Mouse (Mus musculus) layer of hippocampus, adult 2 months (tissue): ENCODE results near the gene Fam78b. TPM values are rescaled to one million over a fixed set of nuclear protein-coding genes. Genes with fewer than 3 reads are reported as not detected.

Experiments used
- DNase-seq, 2 experiments: peaks; one replicate each; pipeline ENCODE4 v3.0.0; 2022; ENCODE audit warnings: low spot score in 2 of 2
- H3K27ac ChIP-seq: fragments of 200-600 bp; 2 replicates; pipeline ENCODE4 v1.8.1; 2022
- H3K4me3 ChIP-seq: fragments of 200-600 bp; 2 replicates; pipeline ENCODE4 v1.8.1; 2022; ENCODE audit warnings: mild to moderate bottlenecking
- CTCF ChIP-seq: fragments of 200-600 bp; conservative IDR thresholded peaks from 2 replicates; pipeline ENCODE4 v1.8.1; 2022; ENCODE audit warnings: antibody characterized with exemption, mild to moderate bottlenecking, moderate library complexity
- long read RNA-seq, 2 experiments: library from polyadenylated mRNA; stranded (forward); transcript quantifications; one replicate each; pipeline ENCODE4 v2.0.0; 2021; ENCODE audit warnings: borderline mapping rate in 2 of 2
- total RNA-seq, 2 experiments: library from RNA; stranded (reverse); gene quantifications; 2 replicates each; pipeline ENCODE4 v1.2.3; 2021

The Fam78b gene
- total RNA-seq = 10 to 100 TPM; 22.5 to 22.7 TPM
- long read RNA-seq, experiment 1, full-length matches to known transcripts = 8 of 10 reads
- long read RNA-seq, experiment 1, partial matches to known transcripts = 0 of 10 reads
- long read RNA-seq, experiment 1, other reads (novel, unspliced or antisense) = 2 of 10 reads
- long read RNA-seq, experiment 2, full-length matches to known transcripts = 8 of 10 reads
- long read RNA-seq, experiment 2, partial matches to known transcripts = 2 of 10 reads
- long read RNA-seq, experiment 2, other reads (novel, unspliced or antisense) = 0 of 10 reads

GRCm38 (mm10) chr1:167001174-167001843 is at the start of gene Fam78b:
TSS of gene Fam78b (plus strand) at chr1:167001417.
- H3K4me3 ChIP-seq = peak within 1 kb of the TSS; percentile 73
- H3K27ac ChIP-seq = peak within 1 kb of the TSS; percentile 92
- DNase-seq = peak in 1 of 2 experiments; percentile 32
- no peak for TF ChIP-seq CTCF

- TF ChIP-seq CTCF = no peak
- Histone ChIP-seq H3K27ac (no peak overlapping the region), H3K4me3 (no peak overlapping the region)
- no peak for DNase-seq
Measured at GRCm38 (mm10) chr1:166964508-166964907, 36.7 kb upstream of the Fam78b start.

- no peak for DNase-seq
- Histone ChIP-seq H3K27ac (no peak overlapping the region), H3K4me3 (no peak overlapping the region)
- TF ChIP-seq CTCF = no peak
Measured at GRCm38 (mm10) chr1:166968271-166968670, 32.9 kb upstream of the Fam78b start.

- H3K27ac ChIP-seq = no peak overlapping the region
- TF ChIP-seq CTCF = no peak
- no peak for DNase-seq
- H3K4me3 ChIP-seq = no peak overlapping the region
Measured at GRCm38 (mm10) chr1:166973731-166974130, 27.5 kb upstream of the Fam78b start.

GRCm38 (mm10) chr1:166978611-166979010 is 22.6 kb upstream of the Fam78b start:
- no peak for TF ChIP-seq CTCF
- no peak for DNase-seq
- no peak overlapping the region for H3K27ac ChIP-seq
- H3K4me3 ChIP-seq = no peak overlapping the region

- no peak for DNase-seq
- no peak overlapping the region for H3K4me3 ChIP-seq
- no peak overlapping the region for H3K27ac ChIP-seq
- no peak for TF ChIP-seq CTCF
Measured at GRCm38 (mm10) chr1:166994266-166994665, 7.0 kb upstream of the Fam78b start.

- Histone ChIP-seq H3K27ac (no peak overlapping the region), H3K4me3 (no peak overlapping the region)
- no peak for TF ChIP-seq CTCF
- no peak for DNase-seq
Measured at GRCm38 (mm10) chr1:166996250-166996649, 5.0 kb upstream of the Fam78b start.

GRCm38 (mm10) chr1:166996811-166997210 is 4.4 kb upstream of the Fam78b start:
- DNase-seq = no peak
- H3K4me3 ChIP-seq = no peak overlapping the region
- no peak for TF ChIP-seq CTCF
- H3K27ac ChIP-seq = no peak overlapping the region

- TF ChIP-seq CTCF = peak; percentile 58
- Histone ChIP-seq H3K4me3 (peak overlapping the region; percentile 73), H3K27ac (peak overlapping the region; percentile 92)
- peak in 1 of 2 experiments; percentile 73 for DNase-seq
Measured at GRCm38 (mm10) chr1:167000529-167001173, 566 bp upstream of the Fam78b start.

- TF ChIP-seq CTCF = no peak
- peak overlapping the region; percentile 92 for H3K27ac ChIP-seq
- DNase-seq = peak in 1 of 2 experiments; percentile 27
- peak overlapping the region; percentile 73 for H3K4me3 ChIP-seq
Measured at GRCm38 (mm10) chr1:167001844-167002485, 748 bp downstream of the Fam78b start.

GRCm38 (mm10) chr1:167002486-167002850 is 1.3 kb downstream of the Fam78b start:
- TF ChIP-seq CTCF = peak; percentile 64
- H3K27ac ChIP-seq = no peak overlapping the region
- no peak for DNase-seq
- peak overlapping the region; percentile 73 for H3K4me3 ChIP-seq

- no peak for DNase-seq
- no peak for TF ChIP-seq CTCF
- H3K27ac ChIP-seq = no peak overlapping the region
- no peak overlapping the region for H3K4me3 ChIP-seq
Measured at GRCm38 (mm10) chr1:167004621-167005020, 3.4 kb downstream of the Fam78b start.

GRCm38 (mm10) chr1:167007341-167007740 is 6.1 kb downstream of the Fam78b start:
- Histone ChIP-seq H3K4me3 (no peak overlapping the region), H3K27ac (no peak overlapping the region)
- TF ChIP-seq CTCF = no peak
- no peak for DNase-seq
